Mouse (Mus musculus) retina, postnatal 1 day (tissue): ENCODE results near the gene Gm45808.
A peak's percentile ranks its signal among the peaks of the same experiment; 100 is the strongest.
"Not testable (repeated sequence)": the region's sequence is repeated elsewhere in the genome, so short reads cannot be mapped to it uniquely, and the experiment has no call there.

Experiments
- DNase-seq: peaks from one replicate; pipeline ENCODE4 v3.0.0-alpha.2; 2012

Gm45808 gene

GRCm38 (mm10) chr7:45509181-45509882 lies 22.7 kb upstream of the Gm45808 start:
- DNase-seq = no peak

- no peak for DNase-seq
These were observed 21.9 kb upstream of the Gm45808 start for GRCm38 (mm10) chr7:45508561-45508960.

- no peak for DNase-seq
These were observed 21.0 kb upstream of the Gm45808 start for GRCm38 (mm10) chr7:45507583-45507982.

- DNase-seq = no peak
These were observed 11.8 kb upstream of the Gm45808 start for GRCm38 (mm10) chr7:45498427-45498826.

- no peak for DNase-seq
These were observed 7.9 kb upstream of the Gm45808 start for GRCm38 (mm10) chr7:45494548-45494947.

- DNase-seq = no peak
These were observed 6.3 kb upstream of the Gm45808 start for GRCm38 (mm10) chr7:45492951-45493350.

GRCm38 (mm10) chr7:45492225-45492844 lies 5.7 kb upstream of the Gm45808 start:
- no peak for DNase-seq

GRCm38 (mm10) chr7:45491264-45491663 lies 4.7 kb upstream of the Gm45808 start:
- DNase-seq = no peak

GRCm38 (mm10) chr7:45490822-45491221 lies 4.2 kb upstream of the Gm45808 start:
- DNase-seq = no peak

GRCm38 (mm10) chr7:45489578-45489977 lies 3.0 kb upstream of the Gm45808 start:
- no peak for DNase-seq

- DNase-seq = peak; percentile 76
These were observed 1.9 kb upstream of the Gm45808 start, which contains the start of gene Dhdh for GRCm38 (mm10) chr7:45488293-45489204. Gene Dhdh (minus strand): TSS chr7:45488805.

- peak; percentile 64 for DNase-seq
These were observed 1.3 kb upstream of the Gm45808 start for GRCm38 (mm10) chr7:45487861-45488292.

GRCm38 (mm10) chr7:45486158-45486557 lies 453 bp downstream of the Gm45808 start:
- DNase-seq = no peak

- DNase-seq = not testable (repeated sequence)
These were observed 1.6 kb downstream of the Gm45808 start for GRCm38 (mm10) chr7:45484985-45485384.

- DNase-seq = no peak
These were observed 4.4 kb downstream of the Gm45808 start for GRCm38 (mm10) chr7:45482166-45482565.

- peak; percentile 77 for DNase-seq
These were observed 5.2 kb downstream of the Gm45808 start, which contains the start of gene Tulp2 for GRCm38 (mm10) chr7:45481374-45481927. Gene Tulp2 (plus strand): TSS chr7:45481877.

- DNase-seq = not testable (repeated sequence)
These were observed 6.3 kb downstream of the Gm45808 start for GRCm38 (mm10) chr7:45480310-45480709.

- no peak for DNase-seq
These were observed 7.8 kb downstream of the Gm45808 start for GRCm38 (mm10) chr7:45478774-45479173.

GRCm38 (mm10) chr7:45477003-45477402 lies 9.6 kb downstream of the Gm45808 start:
- peak; percentile 72 for DNase-seq

- DNase-seq = no peak
These were observed 10.2 kb downstream of the Gm45808 start for GRCm38 (mm10) chr7:45476453-45476852.

- peak; percentile 51 for DNase-seq
These were observed 11.2 kb downstream of the Gm45808 start for GRCm38 (mm10) chr7:45475291-45475969.

GRCm38 (mm10) chr7:45470869-45471268 lies 15.7 kb downstream of the Gm45808 start:
- peak; percentile 71 for DNase-seq
